Mouse (Mus musculus) hindbrain, embryonic 10.5 days (tissue): ENCODE measurements around the gene Gm17655. TPM values are rescaled to one million over a fixed set of nuclear protein-coding genes. Genes with fewer than 3 reads are reported as not detected.
"Not testable (repeated sequence)": the region's sequence is repeated elsewhere in the genome, so short reads cannot be mapped to it uniquely, and the experiment has no call there.

ENCODE experiments used
- DNase-seq: peaks from one replicate; pipeline ENCODE4 v3.0.0-alpha.2; 2017; ENCODE audit warnings: low spot score
- H3K27ac ChIP-seq: fragments of 300-500 bp; sonication (generic); 2 replicates; pipeline ENCODE4 v1.5.1; 2016; ENCODE audit warnings: mild to moderate bottlenecking, moderate library complexity
- H3K27me3 ChIP-seq: fragments of 300-500 bp; sonication (generic); 2 replicates; pipeline ENCODE4 v1.6.1; 2016; ENCODE audit warnings: mild to moderate bottlenecking; ENCODE audit not compliant: poor library complexity, insufficient read depth, severe bottlenecking
- H3K36me3 ChIP-seq: fragments of 300-500 bp; sonication (generic); 2 replicates; pipeline ENCODE4 v1.6.1; 2016; ENCODE audit warnings: mild to moderate bottlenecking, moderate library complexity
- H3K4me1 ChIP-seq: fragments of 300-500 bp; sonication (generic); replicated peaks from 2 replicates; pipeline ENCODE4 v1.6.1; 2016; ENCODE audit warnings: mild to moderate bottlenecking
- H3K4me3 ChIP-seq: fragments of 300-500 bp; sonication (generic); 2 replicates; pipeline ENCODE4 v1.5.1; 2016; ENCODE audit warnings: mild to moderate bottlenecking, moderate library complexity
- H3K9me3 ChIP-seq: fragments of 300-500 bp; sonication (generic); 2 replicates; pipeline ENCODE4 v1.6.1; 2016; ENCODE audit warnings: mild to moderate bottlenecking, moderate library complexity
- WGBS: fragments of 180-500 bp; shearing (Covaris S2); methylation state at CpG from one replicate; pipeline ENCODE4 v1.1.7; 2016; 5-methylcytosine and 5-hydroxymethylcytosine counted together
- polyA plus RNA-seq: library from polyadenylated mRNA; unstranded; fragments of >200 nt; fragmentation: Nextera tagmentation; extraction: Ambion mirVana; gene quantifications from 2 replicates; pipeline ENCODE4 v1.2.1, GENCODE M21; 2016

Gene Gm17655
- polyA plus RNA-seq = 4.2 and 5.9 TPM in 2 replicates

- 80% methylated on average over 2 of the region's 2 CpGs for WGBS
- not testable (repeated sequence) for H3K27me3 ChIP-seq, DNase-seq, H3K27ac ChIP-seq, H3K36me3 ChIP-seq, H3K4me3 ChIP-seq, H3K4me1 ChIP-seq
- H3K9me3 ChIP-seq = peaks cover 37% of the 10 kb centered on the region
These were observed at the start of gene Gm17655 for GRCm38 (mm10) chr5:110072413-110072812. TSS of gene Gm17655 (minus strand) at chr5:110072513.

GRCm38 (mm10) chr5:110109991-110110441, 37.7 kb upstream of the Gm17655 start, which contains the start of gene Zfp605:
TSS of gene Zfp605 (plus strand) at chr5:110110092.
- WGBS = under 1% methylated on average over 12 of the region's 12 CpGs
- H3K27me3 ChIP-seq = no peaks in the 10 kb centered on the region
- H3K4me3 ChIP-seq = peak within 1 kb of the TSS; percentile 68
- peak; percentile 89 for DNase-seq
- peaks cover 56% of the 10 kb centered on the region for H3K36me3 ChIP-seq
- H3K4me1 ChIP-seq = peaks cover 24% of the 10 kb centered on the region
- no peaks in the 10 kb centered on the region; the same call in 1 of the 2 replicates for H3K9me3 ChIP-seq
- peak within 1 kb of the TSS; percentile 91 for H3K27ac ChIP-seq

- Histone ChIP-seq H3K9me3 (no peaks in the 10 kb centered on the region; the same call in 1 of the 2 replicates), H3K27ac (peak overlapping the region; percentile 97), H3K4me3 (peak overlapping the region; percentile 91), H3K27me3 (no peaks in the 10 kb centered on the region), H3K36me3 (peaks cover 57% of the 10 kb centered on the region), H3K4me1 (peaks cover 24% of the 10 kb centered on the region)
- 2% methylated on average over 7 of the region's 7 CpGs for WGBS
- DNase-seq = no peak
These were observed 36.0 kb upstream of the Gm17655 start for GRCm38 (mm10) chr5:110108305-110108628.

GRCm38 (mm10) chr5:110107581-110108304, 35.4 kb upstream of the Gm17655 start, which contains the start of gene Gtpbp6:
TSS of gene Gtpbp6 (minus strand) at chr5:110108197.
- peak within 1 kb of the TSS; percentile 91 for H3K4me3 ChIP-seq
- H3K9me3 ChIP-seq = peaks cover 2% of the 10 kb centered on the region; the same call in 1 of the 2 replicates
- under 1% methylated on average over 70 of the region's 71 CpGs for WGBS
- H3K27me3 ChIP-seq = no peaks in the 10 kb centered on the region
- H3K36me3 ChIP-seq = peaks cover 57% of the 10 kb centered on the region
- DNase-seq = peak; percentile 95
- H3K27ac ChIP-seq = peak within 1 kb of the TSS; percentile 97
- H3K4me1 ChIP-seq = peaks cover 24% of the 10 kb centered on the region

- H3K36me3 ChIP-seq = peaks cover 57% of the 10 kb centered on the region
These were observed 34.7 kb upstream of the Gm17655 start for GRCm38 (mm10) chr5:110106901-110107564.

GRCm38 (mm10) chr5:110106140-110106871, 34.0 kb upstream of the Gm17655 start:
- H3K9me3 ChIP-seq = peaks cover 2% of the 10 kb centered on the region; the same call in 1 of the 2 replicates
- H3K36me3 ChIP-seq = peaks cover 52% of the 10 kb centered on the region
- H3K27me3 ChIP-seq = peaks cover 6% of the 10 kb centered on the region; the same call in 1 of the 2 replicates
- H3K27ac ChIP-seq = peak overlapping the region; percentile 97
- H3K4me3 ChIP-seq = peak overlapping the region; percentile 91
- 92% methylated on average over 26 of the region's 26 CpGs for WGBS
- no peak for DNase-seq
- H3K4me1 ChIP-seq = peaks cover 34% of the 10 kb centered on the region

More at GRCm38 (mm10) chr5:110106901-110107564, 34.7 kb upstream of the Gm17655 start:
- Histone ChIP-seq H3K9me3 (peaks cover 2% of the 10 kb centered on the region; the same call in 1 of the 2 replicates), H3K27ac (peak overlapping the region; percentile 97), H3K27me3 (no peaks in the 10 kb centered on the region), H3K4me3 (peak overlapping the region; percentile 91), H3K4me1 (peaks cover 26% of the 10 kb centered on the region)
- DNase-seq = no peak
- 17% methylated on average over 41 of the region's 41 CpGs for WGBS

GRCm38 (mm10) chr5:110104616-110105380, 32.5 kb upstream of the Gm17655 start:
- Histone ChIP-seq H3K27ac (no peak overlapping the region), H3K27me3 (peaks cover 20% of the 10 kb centered on the region), H3K9me3 (peaks cover 2% of the 10 kb centered on the region; the same call in 1 of the 2 replicates), H3K36me3 (peaks cover 52% of the 10 kb centered on the region), H3K4me3 (no peak overlapping the region), H3K4me1 (peaks cover 44% of the 10 kb centered on the region)
- no peak for DNase-seq
- 95% methylated on average over 36 of the region's 36 CpGs for WGBS

GRCm38 (mm10) chr5:110103901-110104615, 31.7 kb upstream of the Gm17655 start:
- Histone ChIP-seq H3K27me3 (peaks cover 20% of the 10 kb centered on the region), H3K4me1 (peaks cover 51% of the 10 kb centered on the region), H3K27ac (no peak overlapping the region), H3K36me3 (peaks cover 52% of the 10 kb centered on the region), H3K4me3 (no peak overlapping the region), H3K9me3 (peaks cover 2% of the 10 kb centered on the region; the same call in 1 of the 2 replicates)
- 96% methylated on average over 27 of the region's 27 CpGs for WGBS
- DNase-seq = no peak

- H3K4me1 ChIP-seq = peaks cover 52% of the 10 kb centered on the region
- peaks cover 2% of the 10 kb centered on the region; the same call in 1 of the 2 replicates for H3K9me3 ChIP-seq
- DNase-seq = no peak
- H3K4me3 ChIP-seq = no peak overlapping the region
- H3K27me3 ChIP-seq = peaks cover 20% of the 10 kb centered on the region
- 96% methylated on average over 19 of the region's 19 CpGs for WGBS
- peaks cover 52% of the 10 kb centered on the region for H3K36me3 ChIP-seq
- H3K27ac ChIP-seq = no peak overlapping the region
These were observed 30.7 kb upstream of the Gm17655 start for GRCm38 (mm10) chr5:110102853-110103625.

- Histone ChIP-seq H3K36me3 (peaks cover 52% of the 10 kb centered on the region), H3K27ac (no peak overlapping the region), H3K9me3 (peaks cover 2% of the 10 kb centered on the region; the same call in 1 of the 2 replicates), H3K4me1 (peaks cover 49% of the 10 kb centered on the region), H3K27me3 (peaks cover 20% of the 10 kb centered on the region), H3K4me3 (peak overlapping the region; percentile 47; the same call in 1 of the 2 replicates)
- WGBS = 90% methylated on average over 13 of the region's 13 CpGs
- DNase-seq = no peak
These were observed 30.1 kb upstream of the Gm17655 start for GRCm38 (mm10) chr5:110102429-110102828.
